Mouse (Mus musculus) erythroblast, embryonic 14.5 days (primary cell): ENCODE measurements around the gene March7.

ENCODE experiments used
- GATA1 ChIP-seq: IDR thresholded peaks from 2 replicates; pipeline ENCODE4 v1.6.1; 2012; ENCODE audit warnings: low read length, inconsistent platforms, mixed read lengths
- TAL1 ChIP-seq: IDR thresholded peaks from 3 replicates; pipeline ENCODE4 v1.6.1; 2012; ENCODE audit warnings: low read length, inconsistent platforms, mixed read lengths

- no peak for TF ChIP-seq GATA1
- TF ChIP-seq TAL1 = no peak
Measured at GRCm38 (mm10) chr2:60299323-60299722, 89.6 kb downstream of the March7 start.
